Mouse (Mus musculus) G1E (cell line): Measurements from ENCODE around the gene Nrarp. TPM values are rescaled to one million over a fixed set of nuclear protein-coding genes. Genes with fewer than 3 reads are reported as not detected.

Source experiments
- ATAC-seq: 2 replicates; pipeline ENCODE4 v1.8.0; 2016; ENCODE audit warnings: mild to moderate bottlenecking; ENCODE audit not compliant: insufficient number of reproducible peaks, poor library complexity, low FRiP score, severe bottlenecking; ENCODE audit errors: extremely low read depth
- DNase-seq: peaks from one replicate; pipeline ENCODE4 v3.0.0; 2012; ENCODE audit warnings: low spot score
- H3K27me3 ChIP-seq: 2 replicates; pipeline ENCODE4 v1.6.1; 2012; ENCODE audit warnings: mild to moderate bottlenecking, low read length, inconsistent platforms; ENCODE audit not compliant: insufficient read depth
- H3K36me3 ChIP-seq: replicated peaks from 2 replicates; pipeline ENCODE3; 2012; ENCODE audit warnings: mild to moderate bottlenecking, inconsistent platforms
- H3K4me1 ChIP-seq: 2 replicates; pipeline ENCODE4 v1.6.1; 2012; ENCODE audit warnings: low read depth, low read length, inconsistent platforms, mixed read lengths; ENCODE audit not compliant: insufficient read depth
- H3K4me3 ChIP-seq: 2 replicates; pipeline ENCODE4 v1.5.1; 2012; ENCODE audit warnings: low read depth, mild to moderate bottlenecking, inconsistent platforms, low read length, moderate library complexity, mixed read lengths
- H3K9me3 ChIP-seq: replicated peaks from 2 replicates; pipeline ENCODE4 v1.6.1; 2012; ENCODE audit warnings: inconsistent platforms
- CTCF ChIP-seq: IDR thresholded peaks from 2 replicates; pipeline ENCODE4 v1.5.1; 2012; ENCODE audit warnings: low read depth, low read length, inconsistent platforms, mixed read lengths
- GATA1 ChIP-seq: IDR thresholded peaks from 2 replicates; pipeline ENCODE4 v1.6.1; 2012; ENCODE audit warnings: borderline replicate concordance, low read length, inconsistent platforms, mixed read lengths
- GATA2 ChIP-seq: IDR thresholded peaks from 2 replicates; pipeline ENCODE4 v1.6.1; 2012; ENCODE audit warnings: low read depth, low read length, inconsistent platforms, borderline replicate concordance
- POLR2AphosphoS5 ChIP-seq: IDR thresholded peaks from 2 replicates; pipeline ENCODE4 v1.6.1; 2012; ENCODE audit warnings: low read depth, low read length, inconsistent platforms; ENCODE audit not compliant: insufficient replicate concordance
- TAL1 ChIP-seq: conservative IDR thresholded peaks from 2 replicates; pipeline ENCODE4 v1.6.1; 2012; ENCODE audit warnings: low read depth, low read length, inconsistent platforms, mixed read lengths
- polyA plus RNA-seq: library from polyadenylated mRNA; stranded (reverse); fragments of >175 nt; gene quantifications from 2 replicates; pipeline ENCODE4 v1.2.3, GENCODE M21; 2012
- total RNA-seq, 2 experiments: library from RNA; stranded (forward) in 1 of 2; stranded (reverse) in 1 of 2; fragments of 200-1000 nt in 1 of 2; fragments of >200 nt in 1 of 2; fragmentation: Nextera tagmentation in 1 of 2; gene quantifications; 2 replicates each; pipeline ENCODE4 v1.2.3; 2014 to 2017

Nrarp gene
- total and polyA plus RNA-seq, 3 experiments: 0.16 TPM; not detected in 2

DNA sequence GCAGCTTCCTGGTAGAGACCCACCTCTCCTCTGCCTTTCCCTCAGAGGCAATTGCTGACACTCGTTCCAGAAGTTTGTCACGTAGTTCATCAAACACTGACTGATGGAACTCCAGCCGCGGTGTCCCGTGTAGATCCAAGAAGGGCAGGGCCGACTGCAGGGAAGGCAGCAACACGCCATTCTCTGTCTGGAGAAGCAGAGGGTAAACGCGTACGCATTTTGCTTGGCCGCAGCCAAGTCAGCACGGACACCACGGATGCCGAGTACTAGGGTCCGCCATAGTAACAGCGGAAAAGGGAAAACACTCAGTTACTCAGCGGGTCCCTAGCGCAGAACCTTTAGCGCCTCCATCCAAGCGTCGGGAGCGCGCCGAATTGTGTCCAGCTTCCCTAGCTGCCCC, 30.1 kb downstream of the Nrarp start:
- peaks cover 63% of the 10 kb centered on the region for H3K4me1 ChIP-seq
- no peak for ATAC-seq

GRCm38 (mm10) chr2:25211121-25211670, 30.6 kb downstream of the Nrarp start, which contains the start of gene Nelfb:
Gene Nelfb, minus strand, starts transcription at chr2:25211489.
- H3K36me3 ChIP-seq: peaks cover 42% of the 10 kb centered on the region
- peaks cover 14% of the 10 kb centered on the region for H3K27me3 ChIP-seq
- H3K4me3 ChIP-seq: peak within 1 kb of the TSS; percentile 90
- H3K9me3 ChIP-seq: no peaks in the 10 kb centered on the region
- DNase-seq: peak; percentile 91
- no peak for TF ChIP-seq GATA2
- no peak for TF ChIP-seq CTCF
- no peak for TF ChIP-seq TAL1
- TF ChIP-seq POLR2AphosphoS5: no peak
- TF ChIP-seq GATA1: no peak
- ATAC-seq: peak; percentile 83
- peaks cover 58% of the 10 kb centered on the region for H3K4me1 ChIP-seq

More for the DNA sequence above, 30.1 kb downstream of the Nrarp start:
- H3K27me3 ChIP-seq: peaks cover 9% of the 10 kb centered on the region
- TF ChIP-seq TAL1 (no peak), GATA2 (no peak), GATA1 (no peak), CTCF (no peak), POLR2AphosphoS5 (no peak)
- H3K9me3 ChIP-seq: no peaks in the 10 kb centered on the region
- no peak for DNase-seq
- peaks cover 47% of the 10 kb centered on the region for H3K36me3 ChIP-seq
- peak overlapping the region; percentile 90 for H3K4me3 ChIP-seq

DNA sequence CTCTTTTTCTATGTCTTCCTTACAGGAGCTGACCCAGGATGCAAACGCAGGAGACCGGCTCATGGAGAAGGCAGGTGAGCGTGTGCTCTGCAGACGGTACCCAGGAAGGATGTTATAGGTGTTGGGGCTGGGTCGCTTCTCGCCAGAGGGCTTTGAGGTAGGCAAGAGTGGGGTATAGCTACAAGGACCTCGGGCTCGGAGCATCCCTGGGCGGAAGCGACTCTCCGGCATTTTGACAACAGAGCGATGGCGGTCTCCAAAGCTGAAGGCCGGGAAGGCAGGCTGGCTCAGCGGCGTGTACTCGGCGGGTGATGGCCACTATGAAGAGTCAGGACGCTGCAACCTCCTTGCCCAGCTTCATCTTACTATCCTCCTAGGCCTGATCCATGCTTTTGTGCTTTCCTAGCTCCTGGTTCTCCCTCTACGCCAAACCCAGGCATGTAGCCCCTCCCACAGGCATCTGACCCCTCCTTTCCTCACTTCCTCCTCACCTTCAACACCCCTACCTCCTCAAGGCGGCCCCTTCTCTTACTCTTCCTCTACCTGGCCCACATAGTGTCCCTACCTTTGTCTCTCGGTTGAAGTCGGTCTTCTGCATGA, 32.8 kb downstream of the Nrarp start:
- Histone ChIP-seq H3K27me3 (peaks cover 17% of the 10 kb centered on the region), H3K4me1 (peaks cover 42% of the 10 kb centered on the region), H3K9me3 (no peaks in the 10 kb centered on the region), H3K36me3 (peaks cover 20% of the 10 kb centered on the region), H3K4me3 (no peak overlapping the region)
- no peak for DNase-seq
- ATAC-seq: no peak
- TF ChIP-seq TAL1: no peak
- TF ChIP-seq POLR2AphosphoS5: no peak
- no peak for TF ChIP-seq GATA1
- no peak for TF ChIP-seq CTCF
- TF ChIP-seq GATA2: no peak

DNA sequence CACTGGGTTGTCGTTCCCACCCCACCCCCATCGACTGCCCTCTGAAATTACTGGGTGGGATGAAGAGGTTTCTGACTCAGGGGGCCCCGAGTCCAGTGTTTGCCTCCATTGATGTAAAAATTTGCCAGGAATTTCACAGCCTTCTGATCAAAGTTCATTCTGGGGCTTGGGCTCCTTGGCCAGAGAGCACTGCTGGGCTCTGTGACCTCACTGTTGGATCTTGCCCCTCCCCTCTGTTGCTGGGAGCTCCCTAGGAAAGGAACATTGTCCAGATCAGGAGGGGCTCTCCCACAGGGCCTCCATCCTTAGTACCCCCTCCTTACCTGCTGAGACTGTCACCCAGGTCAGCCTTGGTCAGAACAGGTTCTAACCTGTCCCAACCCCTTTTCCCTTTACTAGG, 33.9 kb downstream of the Nrarp start, which contains the start of gene Stpg3:
Stpg3 (minus strand) TSS at position 194 of the 400 bp plus-strand sequence.
- peaks cover 11% of the 10 kb centered on the region for H3K36me3 ChIP-seq
- peaks cover 19% of the 10 kb centered on the region for H3K27me3 ChIP-seq
- H3K9me3 ChIP-seq: no peaks in the 10 kb centered on the region
- TF ChIP-seq POLR2AphosphoS5 (no peak), CTCF (no peak), GATA2 (no peak), TAL1 (no peak), GATA1 (no peak)
- H3K4me3 ChIP-seq: no peak within 1 kb of the TSS
- peaks cover 38% of the 10 kb centered on the region for H3K4me1 ChIP-seq
- ATAC-seq: no peak
- no peak for DNase-seq

GRCm38 (mm10) chr2:25217666-25218065, 37.1 kb downstream of the Nrarp start:
- TF ChIP-seq GATA1 (no peak), POLR2AphosphoS5 (no peak), TAL1 (no peak), GATA2 (no peak), CTCF (no peak)
- Histone ChIP-seq H3K4me3 (no peak overlapping the region), H3K27me3 (peaks cover 19% of the 10 kb centered on the region), H3K4me1 (peaks cover 26% of the 10 kb centered on the region), H3K36me3 (peaks cover 18% of the 10 kb centered on the region), H3K9me3 (no peaks in the 10 kb centered on the region)
- ATAC-seq: no peak
- no peak for DNase-seq

DNA sequence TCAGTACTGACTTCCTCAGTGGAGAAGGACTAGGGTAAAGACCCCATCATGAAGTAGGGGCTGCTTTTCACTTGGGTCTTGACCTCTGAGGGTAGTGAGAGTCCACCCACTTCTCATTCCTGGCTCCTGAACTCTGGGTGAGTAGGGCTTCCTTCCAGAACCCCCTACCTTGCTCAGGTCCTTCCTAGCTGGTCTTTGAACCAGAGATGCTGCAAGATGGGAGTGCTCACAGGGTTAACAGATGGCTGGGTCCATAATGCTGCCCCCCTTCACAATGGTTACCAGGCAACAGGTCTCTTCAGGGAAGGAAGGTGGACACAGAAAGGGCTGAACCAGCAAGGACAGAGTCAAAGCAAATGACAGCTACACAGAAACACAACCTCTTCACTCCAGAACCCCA, 37.9 kb downstream of the Nrarp start, which contains the start of gene Fam166a:
Fam166a (plus strand) TSS at position 301 of the 400 bp plus-strand sequence.
- peaks cover 22% of the 10 kb centered on the region for H3K36me3 ChIP-seq
- no peaks in the 10 kb centered on the region for H3K9me3 ChIP-seq
- no peak for TF ChIP-seq GATA1
- no peak within 1 kb of the TSS for H3K4me3 ChIP-seq
- no peak for ATAC-seq
- H3K4me1 ChIP-seq: peaks cover 20% of the 10 kb centered on the region
- DNase-seq: no peak
- H3K27me3 ChIP-seq: peaks cover 19% of the 10 kb centered on the region
